Mouse (Mus musculus) skeletal muscle tissue, adult 2 months (tissue): ENCODE results near the gene Zfr.
"Not testable (repeated sequence)": the region's sequence is repeated elsewhere in the genome, so short reads cannot be mapped to it uniquely, and the experiment has no call there.

Experiments
- DNase-seq: peaks from one replicate; pipeline ENCODE4 v3.0.0-alpha.2; 2012; ENCODE audit warnings: low read depth, low spot score

Gene Zfr

DNA sequence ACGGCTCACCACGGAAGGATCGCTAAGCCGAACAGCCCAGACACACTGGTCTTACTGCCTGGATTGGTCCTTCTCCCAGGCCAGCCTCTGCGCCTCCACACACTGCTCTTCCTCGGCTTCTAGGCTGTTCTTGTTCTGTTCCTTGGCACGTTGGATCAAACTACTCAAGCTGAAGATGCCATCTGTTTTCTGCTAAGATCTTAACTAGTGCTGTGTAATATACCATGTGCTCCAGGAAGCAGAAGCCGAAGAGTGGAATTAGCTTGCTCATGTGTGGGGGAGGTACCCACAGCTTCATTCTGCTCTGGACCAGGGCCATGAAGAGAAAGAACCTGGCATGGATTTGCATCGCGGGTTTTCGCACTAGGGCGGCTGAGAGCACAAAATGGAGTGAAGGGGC, 11.2 kb upstream of the Zfr start:
- DNase-seq = no peak

DNA sequence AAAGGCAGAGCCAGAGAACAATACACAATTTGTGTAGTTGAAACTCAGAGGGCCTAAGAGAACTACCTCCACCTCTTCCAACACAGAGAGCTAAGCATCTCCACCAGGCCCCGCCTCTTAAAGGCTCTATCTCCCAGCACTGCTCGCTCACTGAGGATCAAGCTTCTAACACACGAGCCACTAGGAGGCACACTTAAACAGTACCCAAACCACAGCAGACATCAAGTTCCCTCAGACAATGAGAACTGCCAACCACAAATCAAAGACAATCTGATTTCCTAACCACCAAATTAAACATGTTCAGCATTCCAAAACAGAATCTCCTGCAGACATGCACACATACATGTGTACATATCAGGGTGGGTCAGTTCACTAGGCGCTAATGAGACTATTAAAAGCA, 9.4 kb upstream of the Zfr start:
- no peak for DNase-seq

DNA sequence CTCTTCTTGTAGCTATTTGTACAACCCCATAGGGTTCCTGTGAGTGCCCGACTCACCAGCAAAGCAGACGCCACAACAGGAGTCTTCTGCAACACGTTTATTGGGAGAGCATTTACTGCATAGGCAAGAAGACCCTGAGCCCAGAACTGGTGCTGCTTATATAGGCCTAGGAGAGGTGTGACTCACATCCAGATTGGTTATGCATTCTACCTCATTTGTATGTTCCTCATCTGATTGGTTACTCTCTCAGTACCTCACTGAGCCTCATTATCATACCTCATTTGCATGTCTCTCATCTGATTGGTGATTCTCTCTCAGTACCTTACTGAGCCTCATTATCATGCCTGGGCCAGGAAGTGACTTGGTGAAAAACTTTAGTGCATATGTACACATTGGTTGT, 8.7 kb upstream of the Zfr start:
- DNase-seq = not testable (repeated sequence)

DNA sequence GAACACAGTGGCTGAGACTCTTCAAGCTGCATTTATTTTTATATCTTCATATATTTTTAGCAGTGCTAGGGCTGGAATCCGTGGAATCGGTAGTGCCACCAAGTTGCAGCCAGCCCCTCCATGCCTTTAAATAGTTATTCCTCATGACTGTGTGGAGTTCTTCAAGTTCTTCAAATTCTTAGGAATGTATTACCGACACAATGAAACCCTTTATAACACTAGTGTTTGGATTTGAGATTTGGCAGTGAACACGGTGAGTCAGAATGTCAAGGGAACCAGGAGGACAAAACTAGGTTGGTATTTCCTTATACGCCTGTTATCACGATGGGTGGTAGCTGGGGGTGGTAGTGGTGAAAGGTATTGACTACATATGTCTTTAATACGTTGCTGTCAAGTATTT, 6.4 kb upstream of the Zfr start:
- DNase-seq = no peak

DNA sequence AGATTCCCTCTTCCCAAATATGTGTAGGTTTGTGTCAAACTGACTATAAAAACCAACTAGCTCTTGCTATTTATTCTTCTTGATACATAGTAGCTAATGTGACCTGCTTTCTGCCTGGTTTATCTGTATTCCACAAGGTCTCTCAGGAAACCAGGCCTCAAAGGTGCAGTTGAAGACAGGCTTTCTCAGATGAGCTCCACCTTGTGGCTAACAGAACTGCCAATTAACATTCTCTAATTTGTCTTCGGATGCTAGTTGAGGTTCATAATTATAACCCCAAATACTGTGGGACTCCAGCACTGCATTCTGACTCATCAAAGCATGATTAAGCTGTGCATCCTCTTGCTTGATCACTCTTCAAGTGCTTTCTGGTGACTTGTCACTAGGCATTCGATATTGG, 4.2 kb upstream of the Zfr start:
- no peak for DNase-seq

DNA sequence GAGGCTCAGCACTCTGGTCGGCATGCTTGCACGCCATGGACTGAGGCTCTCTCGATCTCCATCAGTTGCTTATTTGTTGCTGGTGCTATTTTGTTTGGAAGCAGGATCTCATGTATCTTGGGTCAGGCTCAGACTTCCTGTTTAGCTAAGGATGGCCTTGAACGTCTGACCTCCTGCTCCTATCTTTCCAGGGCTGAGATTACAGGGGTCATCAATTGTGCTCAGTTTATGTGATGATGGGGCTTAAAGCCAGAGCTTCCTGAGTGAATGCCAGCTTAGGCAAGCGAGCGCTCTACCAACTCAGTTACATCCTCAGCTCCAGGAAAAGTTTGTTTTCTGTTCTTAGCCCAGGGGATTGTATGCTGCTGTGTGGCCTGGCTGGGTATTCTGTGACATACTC, 3.1 kb upstream of the Zfr start:
- no peak for DNase-seq

DNA sequence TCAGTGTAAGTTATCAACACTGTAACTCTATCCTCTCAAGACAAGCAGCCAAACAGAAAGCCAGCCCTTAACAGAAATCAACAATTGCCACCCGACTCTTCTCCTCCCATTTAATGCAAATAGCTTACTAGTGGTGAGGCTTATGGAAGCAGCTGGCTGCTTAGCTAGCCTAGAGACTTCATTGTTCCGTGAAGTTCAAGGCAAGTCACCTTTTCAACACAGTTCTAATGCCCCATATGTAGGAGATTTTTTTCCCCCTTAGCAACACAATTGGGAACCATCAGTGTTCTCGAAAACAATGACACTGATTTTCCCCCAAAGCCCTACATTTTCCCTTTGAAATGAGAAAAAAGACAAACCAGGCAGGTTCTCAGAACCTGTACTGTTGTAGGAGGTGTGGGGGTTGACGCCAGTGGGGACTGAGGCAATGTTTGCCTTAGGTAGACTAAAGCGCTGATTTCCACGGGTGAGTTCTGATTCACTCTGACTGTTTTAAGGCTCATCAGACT, 1.9 kb upstream of the Zfr start:
- DNase-seq = no peak

DNA sequence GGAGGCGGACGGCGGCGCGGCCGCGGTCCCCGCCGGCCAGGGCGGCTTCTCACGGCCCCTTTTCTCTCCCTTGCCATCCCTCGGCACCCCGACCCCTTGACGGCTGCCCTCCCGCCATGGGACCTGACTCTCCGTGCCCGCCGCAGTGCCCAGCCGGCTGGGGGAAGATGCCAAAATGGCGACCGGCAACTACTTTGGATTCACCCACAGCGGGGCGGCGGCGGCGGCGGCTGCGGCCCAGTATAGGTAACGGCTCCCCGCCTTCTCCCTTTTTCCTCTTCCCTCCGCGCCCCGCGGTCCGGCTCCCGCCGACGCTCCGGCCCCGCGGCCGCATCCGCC, 431 bp downstream of the Zfr start:
- DNase-seq = no peak

DNA sequence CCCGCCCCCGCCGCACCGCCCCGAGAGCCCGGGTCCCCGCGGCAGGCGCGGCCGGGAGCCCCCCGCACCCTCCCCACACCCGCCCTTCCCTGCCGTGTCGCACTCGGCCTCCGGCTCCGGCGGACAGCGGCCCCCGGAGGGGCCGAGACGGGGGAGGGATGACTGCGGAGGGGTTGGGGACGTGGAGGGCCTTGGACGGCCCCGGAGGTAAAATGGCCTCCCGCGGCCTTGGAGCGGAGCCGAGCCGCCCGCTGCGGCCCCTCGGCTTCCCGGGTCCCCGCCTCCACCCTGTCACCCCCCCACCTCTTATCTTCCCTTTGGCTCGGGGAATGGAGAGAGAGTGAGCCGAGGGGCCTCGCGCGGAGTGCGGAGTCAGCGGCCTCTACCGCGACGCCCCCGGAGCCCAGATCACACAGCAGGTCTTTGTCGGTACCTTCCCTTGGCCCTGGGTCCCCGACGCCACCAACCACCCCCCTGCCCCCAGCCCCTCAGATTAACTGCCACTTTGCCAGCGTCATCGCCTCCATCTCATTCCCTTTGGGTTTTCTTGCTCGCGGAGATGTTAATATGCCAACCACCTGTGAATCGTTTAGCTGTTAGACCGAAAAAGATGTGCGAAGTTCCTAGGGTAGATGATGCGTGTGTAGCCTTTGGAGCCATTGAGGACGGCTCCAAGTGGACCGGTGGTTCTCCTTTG, 949 bp downstream of the Zfr start:
- DNase-seq = peak; percentile 21

DNA sequence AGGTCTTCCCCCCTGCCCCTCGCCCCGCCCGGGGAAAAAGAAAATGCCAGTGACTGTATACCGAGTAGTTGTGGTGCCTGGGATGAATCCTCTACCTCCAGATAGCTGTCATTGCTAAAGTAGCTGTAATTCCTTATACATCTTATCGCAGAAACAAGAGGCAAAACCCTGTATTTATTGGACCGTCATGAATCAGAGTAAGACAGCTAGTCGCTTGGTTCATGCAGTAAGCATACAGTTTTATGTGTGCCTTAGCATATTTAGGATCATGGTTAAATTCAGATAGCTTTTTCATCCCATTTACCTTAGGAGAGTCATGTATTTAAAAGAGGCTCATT, 1.5 kb downstream of the Zfr start:
- no peak for DNase-seq

DNA sequence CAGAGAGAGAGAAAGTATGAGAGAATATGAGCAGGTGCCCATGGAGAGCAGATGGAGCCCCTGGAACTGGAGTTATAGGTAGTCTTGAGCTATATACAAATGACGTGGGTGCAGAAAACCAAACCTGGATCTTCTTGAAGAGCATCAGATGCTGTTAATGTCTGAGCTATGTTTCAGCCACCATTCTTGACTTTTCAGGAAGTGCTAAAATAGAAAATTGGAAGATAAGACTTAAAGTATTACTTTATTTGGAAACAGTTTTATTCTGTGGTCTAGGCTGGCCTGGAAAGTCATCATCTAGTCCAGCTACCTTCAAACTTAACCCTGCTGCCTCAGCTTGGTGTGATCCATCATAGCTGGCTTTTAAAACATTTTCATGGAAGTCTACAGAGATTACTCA, 7.3 kb downstream of the Zfr start:
- no peak for DNase-seq

DNA sequence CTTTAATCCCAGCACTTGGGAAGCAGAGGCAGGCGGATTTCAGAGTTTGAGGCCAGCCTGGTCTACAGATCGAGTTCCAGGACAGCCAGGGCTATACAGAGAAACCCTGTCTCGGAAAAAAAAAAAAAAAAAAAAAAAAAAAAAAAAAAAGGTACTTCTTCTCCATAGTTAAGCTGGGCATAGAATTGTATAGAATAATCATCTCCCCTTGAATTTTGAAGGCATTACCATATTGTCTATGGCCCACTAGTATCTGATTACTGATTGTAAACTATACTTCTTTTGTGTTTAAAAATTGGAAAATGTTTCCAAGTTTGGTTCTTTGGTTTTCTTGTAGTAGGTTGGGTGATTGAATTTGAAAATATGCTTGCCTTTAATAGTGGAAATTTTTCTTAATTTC, 13.2 kb downstream of the Zfr start:
- DNase-seq = not testable (repeated sequence)

DNA sequence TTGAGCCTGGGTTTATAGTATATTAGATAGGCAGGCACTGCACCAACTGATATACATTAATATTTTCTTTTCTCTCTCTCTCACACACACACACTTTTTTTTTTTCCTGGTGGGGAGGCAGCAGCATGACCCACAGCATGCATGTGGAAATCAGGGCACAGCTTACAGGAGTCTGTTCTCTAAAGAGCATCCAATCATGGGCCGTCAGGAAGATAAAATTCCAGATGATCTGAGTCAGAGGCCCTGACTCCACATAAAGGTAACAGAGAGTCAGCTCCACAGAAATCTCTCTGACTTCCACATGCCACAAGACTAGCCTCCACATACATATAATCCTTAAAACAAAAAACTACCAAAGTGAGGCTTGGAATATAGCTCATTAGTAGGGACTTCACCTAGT, 16.9 kb downstream of the Zfr start:
- DNase-seq = no peak

DNA sequence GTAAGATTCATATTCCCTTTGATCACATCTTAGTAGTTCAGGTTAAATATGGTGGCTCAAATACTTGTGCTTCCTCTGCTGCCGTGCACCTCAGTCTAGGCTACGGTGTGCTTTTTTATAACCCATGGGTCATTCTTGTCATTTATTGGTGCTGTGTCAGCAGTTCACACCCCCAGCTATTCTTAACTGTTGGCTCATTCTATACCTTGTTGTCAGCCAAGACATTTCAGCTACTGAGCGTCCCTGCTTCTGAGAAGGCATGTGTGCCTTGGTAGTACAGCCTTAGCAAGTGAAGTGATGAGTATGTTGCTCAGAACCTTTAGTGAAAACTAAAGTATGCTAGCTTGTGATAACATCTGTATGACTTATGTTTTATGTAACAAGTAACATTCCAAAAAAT, 17.7 kb downstream of the Zfr start:
- peak; percentile 77 for DNase-seq

DNA sequence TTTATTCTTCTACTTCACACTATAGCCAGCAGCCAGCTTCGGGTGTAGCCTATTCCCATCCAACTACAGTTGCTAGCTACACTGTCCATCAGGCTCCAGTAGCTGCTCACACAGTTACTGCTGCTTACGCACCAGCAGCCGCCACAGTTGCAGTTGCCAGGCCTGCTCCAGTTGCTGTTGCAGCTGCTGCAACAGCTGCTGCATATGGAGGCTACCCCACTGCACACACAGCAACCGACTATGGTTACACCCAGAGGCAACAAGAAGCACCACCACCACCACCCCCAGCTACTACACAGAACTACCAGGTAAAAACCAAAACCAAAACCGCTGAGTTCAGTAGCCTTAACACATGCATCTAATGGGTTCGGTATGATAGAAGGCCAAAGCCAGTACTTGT, 18.7 kb downstream of the Zfr start:
- DNase-seq = peak; percentile 68

DNA sequence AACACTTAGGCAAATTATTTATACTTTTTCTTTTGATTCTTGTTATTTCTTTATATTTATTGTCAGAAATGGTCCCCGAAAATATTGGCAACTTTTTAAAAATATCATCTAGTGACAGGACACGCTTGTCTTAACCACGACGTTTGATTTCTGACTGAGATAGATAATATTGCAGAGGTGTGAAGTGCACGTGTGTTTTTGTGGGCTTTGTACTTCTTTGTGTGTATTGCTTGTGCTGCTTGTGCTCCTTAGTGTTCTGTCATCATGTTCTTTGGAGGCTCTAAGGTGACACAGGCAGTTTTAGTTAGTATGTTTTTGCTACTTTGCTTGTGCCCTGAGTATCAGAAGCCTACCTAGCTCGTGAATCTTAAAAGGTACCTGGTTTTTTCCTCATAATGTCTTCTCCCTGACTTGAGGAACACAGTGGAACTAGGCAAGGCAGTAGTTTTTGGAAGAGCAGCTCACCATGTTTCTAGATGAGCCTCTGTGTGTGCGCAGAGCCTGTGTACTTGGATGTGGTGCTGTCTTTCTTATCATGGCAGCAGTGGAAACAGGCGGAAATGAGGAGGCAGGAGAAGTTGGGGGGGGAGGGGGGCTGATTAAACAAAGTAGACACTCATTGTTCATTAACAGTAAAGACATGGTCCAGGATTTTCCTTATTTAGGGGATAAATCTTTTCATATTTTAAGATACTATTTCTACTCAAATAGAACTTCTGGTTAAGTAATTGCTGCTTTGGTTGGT, 23.5 kb downstream of the Zfr start:
- DNase-seq = no peak

DNA sequence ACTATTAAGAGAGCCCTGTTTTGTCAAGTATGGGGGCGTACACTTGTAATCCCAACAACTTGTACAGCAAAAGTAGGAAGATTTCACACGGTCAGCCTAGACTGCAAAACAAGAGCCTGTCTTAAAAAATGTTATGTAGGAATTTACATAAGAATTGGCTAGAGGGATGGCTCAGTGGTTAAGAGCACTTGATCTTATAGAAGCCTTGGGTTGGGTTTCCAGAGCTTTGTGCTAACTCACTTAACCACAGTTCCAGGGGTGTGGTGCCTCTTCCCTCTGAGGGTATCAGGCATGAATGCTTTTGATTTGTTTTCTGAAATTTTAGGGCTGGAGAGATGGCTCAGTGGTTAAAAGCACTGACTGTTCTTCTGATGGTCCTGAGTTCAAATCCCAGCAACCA, 29.8 kb downstream of the Zfr start:
- DNase-seq = no peak

DNA sequence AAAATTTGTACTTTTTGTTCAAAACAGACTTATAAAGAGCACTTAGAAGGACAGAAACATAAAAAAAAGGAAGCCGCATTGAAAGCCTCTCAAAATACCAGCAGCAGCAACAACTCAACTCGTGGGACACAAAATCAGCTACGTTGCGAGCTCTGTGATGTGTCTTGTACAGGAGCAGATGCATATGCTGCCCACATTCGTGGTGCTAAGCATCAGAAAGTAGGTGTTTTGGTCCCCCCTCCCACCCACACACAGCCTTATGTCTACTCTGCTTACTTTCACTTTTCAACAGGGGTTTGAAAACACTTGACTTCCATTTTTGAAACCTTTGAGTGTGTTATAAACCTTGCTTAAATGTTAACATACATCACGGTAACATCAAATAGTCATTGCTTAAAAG, 31.9 kb downstream of the Zfr start:
- no peak for DNase-seq

DNA sequence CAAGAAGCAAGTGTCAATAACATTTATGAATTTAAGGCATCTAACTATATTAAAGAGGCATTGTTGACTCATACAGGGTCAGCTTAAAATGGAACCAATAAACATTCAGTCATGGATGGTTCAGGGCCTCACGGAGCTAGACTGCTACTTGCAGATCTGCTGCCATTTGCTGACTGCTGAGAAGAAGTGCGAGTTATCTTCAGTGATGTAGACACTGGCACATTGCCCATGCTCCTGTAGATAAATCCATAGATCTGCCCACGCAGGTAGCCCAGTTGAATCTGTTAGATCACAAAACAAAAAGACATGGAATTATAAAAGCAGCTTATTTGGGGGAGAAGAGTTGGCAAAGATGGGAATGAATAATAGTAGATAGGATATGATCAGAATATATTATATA, 36.1 kb downstream of the Zfr start:
- DNase-seq = no peak

DNA sequence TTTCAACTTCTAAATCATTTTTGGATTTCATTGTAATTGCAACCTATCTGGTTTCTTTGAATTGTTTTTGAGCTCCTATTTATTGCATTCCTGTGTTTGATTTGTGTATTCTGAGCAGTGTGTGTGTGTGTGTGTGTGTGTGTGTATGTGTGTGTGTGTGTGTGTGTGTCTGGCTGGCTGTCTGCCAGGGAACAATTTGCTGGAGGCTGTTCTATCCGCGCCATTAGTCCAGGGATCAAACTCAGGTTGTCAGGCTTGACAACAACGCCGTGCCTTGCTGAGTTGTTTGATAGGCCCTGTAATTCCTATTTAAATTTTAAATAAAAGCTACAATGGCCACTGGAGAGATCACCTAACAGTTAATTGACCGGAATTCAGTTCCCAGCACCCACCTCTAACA, 60.5 kb downstream of the Zfr start:
- no peak for DNase-seq

DNA sequence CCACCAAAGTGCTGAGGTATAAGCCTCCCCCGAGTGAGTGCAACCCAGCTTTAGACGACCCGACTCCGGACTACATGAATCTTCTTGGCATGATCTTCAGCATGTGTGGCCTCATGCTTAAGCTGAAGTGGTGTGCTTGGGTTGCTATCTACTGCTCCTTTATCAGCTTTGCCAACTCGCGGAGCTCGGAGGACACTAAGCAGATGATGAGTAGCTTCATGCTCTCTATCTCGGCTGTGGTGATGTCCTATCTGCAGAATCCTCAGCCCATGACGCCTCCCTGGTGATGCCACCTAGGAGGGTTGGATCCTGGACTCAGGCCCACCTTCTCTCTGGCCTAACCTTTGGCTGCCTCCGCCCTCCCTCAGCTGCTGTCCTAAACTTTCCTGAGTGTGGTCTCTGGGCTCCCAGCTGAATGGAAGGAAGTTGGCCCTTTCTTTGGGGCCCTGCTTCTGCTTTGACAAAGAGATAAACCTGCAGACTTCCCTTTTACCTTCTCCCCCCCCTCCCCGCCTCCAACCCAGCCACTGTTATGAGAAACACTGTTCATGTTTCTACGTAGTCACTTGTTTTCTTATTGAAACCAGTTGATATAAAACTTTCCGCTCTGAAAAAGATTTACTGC, 63.7 kb downstream of the Zfr start:
- not testable (repeated sequence) for DNase-seq

DNA sequence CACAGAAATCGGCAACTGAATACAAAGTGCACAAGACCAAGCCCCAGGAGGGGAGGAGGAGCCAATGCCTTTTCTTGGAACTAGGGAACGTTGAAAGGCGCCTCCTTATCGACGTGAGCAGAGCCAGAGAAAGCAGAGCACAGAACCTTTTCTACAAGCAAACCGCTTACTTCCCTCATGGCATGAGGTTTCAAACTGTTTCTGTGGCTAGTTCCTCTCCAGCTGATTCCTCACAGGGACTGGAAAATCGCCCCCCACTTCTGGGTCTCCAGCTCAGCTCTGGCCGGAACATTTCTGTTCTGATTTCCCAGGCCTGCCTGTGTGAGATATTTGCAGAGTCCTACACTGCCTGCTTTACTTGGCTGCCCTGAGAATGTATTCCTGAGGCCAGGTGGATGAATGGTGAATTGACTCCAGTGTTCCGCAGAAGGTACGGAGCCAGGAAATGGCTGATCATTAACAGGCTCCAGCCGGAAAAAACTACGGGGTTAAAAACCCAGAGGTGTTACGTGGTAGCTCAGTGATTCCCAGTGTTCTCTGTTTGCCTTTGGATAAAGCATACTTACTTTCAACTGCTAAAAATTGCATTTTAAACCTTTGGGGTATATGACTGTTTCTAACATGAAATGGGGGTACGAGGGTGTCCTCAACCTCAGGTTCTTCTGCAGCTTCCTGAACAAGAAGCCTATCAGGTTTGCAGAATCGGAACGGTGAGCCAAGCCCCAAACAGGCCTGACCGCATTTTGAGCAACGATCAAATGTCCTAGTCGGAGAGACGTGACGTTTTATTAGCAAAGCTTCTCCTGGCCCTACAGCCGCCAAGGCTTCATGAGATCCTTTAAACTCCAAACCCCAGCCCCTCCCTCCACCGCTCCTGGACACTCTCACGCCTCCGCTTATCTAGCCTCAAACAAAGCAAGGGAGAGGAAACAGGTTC, 76.5 kb downstream of the Zfr start:
- DNase-seq = no peak
